Mouse (Mus musculus) heart, embryonic 14.5 days (tissue): ENCODE measurements around the gene Rnf217. TPM values are rescaled to one million over a fixed set of nuclear protein-coding genes. Genes with fewer than 3 reads are reported as not detected.

Experiments used
- ATAC-seq: fragments of 200-750 bp; cut with Nextera tagmentation; 2 replicates; pipeline ENCODE4 v1.8.0; 2017; ENCODE audit warnings: low read depth, moderate TSS enrichment; ENCODE audit not compliant: insufficient number of reproducible peaks, insufficient read depth, low FRiP score
- H3K27ac ChIP-seq, 2 experiments: fragments of 200-500 bp in 1 of 2; fragments of 300-500 bp in 1 of 2; sonication (generic) in 1 of 2; replicated peaks in 1 of 2; 2 replicates each; pipeline ENCODE4 v1.5.1; 2012 to 2014; ENCODE audit warnings: low read depth in 2 of 2, low read length in 2 of 2, control low read depth in 1 of 2, mild to moderate bottlenecking in 1 of 2, mixed read lengths in 1 of 2; ENCODE audit not compliant: control insufficient read depth in 1 of 2, insufficient read depth in 1 of 2
- H3K27me3 ChIP-seq: fragments of 300-500 bp; sonication (generic); 2 replicates; pipeline ENCODE4 v1.6.1; 2014; ENCODE audit warnings: mild to moderate bottlenecking, low read length, control low read depth; ENCODE audit not compliant: control insufficient read depth, insufficient read depth
- H3K36me3 ChIP-seq: fragments of 300-500 bp; sonication (generic); 2 replicates; pipeline ENCODE4 v1.6.1; 2014; ENCODE audit warnings: mild to moderate bottlenecking, control low read depth, low read length, mixed read lengths; ENCODE audit not compliant: control insufficient read depth, insufficient read depth
- H3K4me1 ChIP-seq, 2 experiments: fragments of 200-500 bp in 1 of 2; fragments of 300-500 bp in 1 of 2; sonication (generic) in 1 of 2; 2 replicates each; pipeline ENCODE4 v1.6.1; 2012 to 2014; ENCODE audit warnings: low read length in 2 of 2, control low read depth in 1 of 2, mixed read lengths in 1 of 2; ENCODE audit not compliant: control insufficient read depth in 2 of 2, insufficient read depth in 2 of 2
- H3K4me2 ChIP-seq: fragments of 300-500 bp; sonication (generic); 2 replicates; pipeline ENCODE4 v1.6.1; 2014; ENCODE audit warnings: mild to moderate bottlenecking, low read length
- H3K4me3 ChIP-seq, 2 experiments: fragments of 200-500 bp in 1 of 2; fragments of 300-500 bp in 1 of 2; sonication (generic) in 1 of 2; 2 replicates each; pipeline ENCODE4 v1.5.1; 2012 to 2014; ENCODE audit warnings: low read length in 2 of 2, mild to moderate bottlenecking in 2 of 2, control low read depth in 1 of 2, low read depth in 1 of 2, moderate library complexity in 1 of 2; ENCODE audit not compliant: control insufficient read depth in 1 of 2, insufficient read depth in 1 of 2
- H3K9ac ChIP-seq: fragments of 300-500 bp; sonication (generic); 2 replicates; pipeline ENCODE4 v1.6.1; 2014; ENCODE audit warnings: mild to moderate bottlenecking, low read length
- H3K9me3 ChIP-seq: fragments of 300-500 bp; sonication (generic); 2 replicates; pipeline ENCODE4 v1.6.1; 2016; ENCODE audit warnings: low read length, control low read depth; ENCODE audit not compliant: control insufficient read depth
- WGBS: fragments of 180-500 bp; shearing (Covaris S2); extraction: QIAGEN DNeasy Blood & Tissue Kit; methylation state at CpG from one replicate; pipeline ENCODE4 v1.1.7; 2014; 5-methylcytosine and 5-hydroxymethylcytosine counted together
- polyA plus RNA-seq: library from polyadenylated mRNA; unstranded; fragments of >200 nt; fragmentation: Nextera tagmentation; extraction: Ambion mirVana; gene quantifications from 2 replicates; pipeline ENCODE4 v1.2.1, GENCODE M21; 2014

Rnf217 gene
- polyA plus RNA-seq, 1 experiment from 2014 or later = 2.2 TPM

GRCm38 (mm10) chr10:31592741-31593524 is 16.1 kb downstream of the Rnf217 start:
- no peak overlapping the region for H3K9ac ChIP-seq
- peak; percentile 61; the same call in 1 of the 2 replicates for ATAC-seq
- H3K36me3 ChIP-seq = no peaks in the 10 kb centered on the region
- peak overlapping the region; percentile 16; the same call in 1 of the 2 replicates for H3K4me2 ChIP-seq
- 39% methylated on average over 9 of the region's 9 CpGs for WGBS
- H3K4me3 ChIP-seq = no peak overlapping the region
- peak overlapping the region; percentile 31 to 59; a peak in 3 of 4 replicates for H3K27ac ChIP-seq
- H3K27me3 ChIP-seq = no peaks in the 10 kb centered on the region
- H3K9me3 ChIP-seq = no peaks in the 10 kb centered on the region
- H3K4me1 ChIP-seq = peaks cover 7 to 25% of the 10 kb centered on the region in 2 experiments

GRCm38 (mm10) chr10:31592095-31592740 is 16.8 kb downstream of the Rnf217 start:
- Histone ChIP-seq H3K9ac (no peak overlapping the region; the same call in 1 of the 2 replicates), H3K36me3 (no peaks in the 10 kb centered on the region), H3K4me3 (no peak overlapping the region), H3K27me3 (no peaks in the 10 kb centered on the region), H3K4me1 (peaks cover 7 to 25% of the 10 kb centered on the region in 2 experiments), H3K4me2 (peak overlapping the region; percentile 16), H3K27ac (peak overlapping the region; percentile 29 to 59; a peak in 3 of 4 replicates), H3K9me3 (no peaks in the 10 kb centered on the region)
- WGBS = 41% methylated on average over 3 of the region's 3 CpGs
- peak; percentile 61; the same call in 1 of the 2 replicates for ATAC-seq

- H3K27ac ChIP-seq = no peak overlapping the region
- no peaks in the 10 kb centered on the region for H3K9me3 ChIP-seq
- H3K27me3 ChIP-seq = no peaks in the 10 kb centered on the region
- H3K4me1 ChIP-seq = no peaks in the 10 kb centered on the region
- ATAC-seq = no peak
- H3K4me3 ChIP-seq = no peak overlapping the region
- no peak overlapping the region for H3K4me2 ChIP-seq
- no peaks in the 10 kb centered on the region for H3K36me3 ChIP-seq
- no peak overlapping the region for H3K9ac ChIP-seq
- 86% methylated on average over 4 of the region's 4 CpGs for WGBS
These were observed 28.3 kb downstream of the Rnf217 start for GRCm38 (mm10) chr10:31580722-31581121.

DNA sequence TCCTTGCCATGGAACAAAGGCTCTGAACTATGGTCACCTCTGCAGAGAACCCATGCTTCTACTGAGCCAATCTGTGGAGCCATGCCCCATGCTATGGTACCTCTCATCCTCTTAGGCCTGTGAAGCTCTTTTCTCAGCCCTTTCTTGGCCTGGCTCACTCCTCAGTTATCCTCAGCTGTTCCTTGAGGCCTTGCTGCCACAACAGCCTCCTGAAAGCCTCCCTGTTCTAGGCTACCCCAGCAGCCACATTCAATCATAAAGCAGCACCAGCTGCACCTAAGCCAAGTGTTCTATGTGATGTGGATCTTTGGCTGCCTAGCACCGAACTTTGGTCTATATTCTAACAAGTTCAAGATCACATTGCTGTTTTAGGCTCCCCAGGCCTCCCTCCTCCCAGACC is 28.9 kb downstream of the Rnf217 start:
- Histone ChIP-seq H3K4me2 (no peak overlapping the region), H3K27me3 (no peaks in the 10 kb centered on the region), H3K4me1 (no peaks in the 10 kb centered on the region), H3K27ac (no peak overlapping the region), H3K4me3 (no peak overlapping the region), H3K36me3 (no peaks in the 10 kb centered on the region), H3K9me3 (no peaks in the 10 kb centered on the region), H3K9ac (no peak overlapping the region)
- ATAC-seq = no peak
- WGBS = 83% methylated on average over 1 of the region's 1 CpGs

DNA sequence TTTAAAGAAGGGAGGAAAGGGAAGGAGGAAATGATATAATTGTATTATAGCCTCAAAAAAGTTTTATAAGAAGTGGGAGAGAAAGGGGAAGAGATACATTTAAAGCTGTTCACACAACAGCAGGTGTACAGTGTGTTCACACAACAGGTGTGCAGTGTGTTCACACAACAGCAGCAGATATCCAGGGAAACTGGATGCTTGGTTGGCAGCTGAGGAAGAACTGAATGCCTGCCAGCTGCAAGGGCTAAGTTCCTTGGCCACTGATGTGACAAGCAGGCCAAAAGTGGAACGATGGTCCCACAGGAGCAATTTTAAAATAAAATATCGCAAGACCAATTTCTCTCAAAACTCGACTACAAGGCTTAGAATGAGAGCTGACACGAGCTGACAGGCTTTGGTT is 35.7 kb downstream of the Rnf217 start:
- Histone ChIP-seq H3K27ac (no peak overlapping the region), H3K36me3 (no peaks in the 10 kb centered on the region), H3K9ac (no peak overlapping the region), H3K4me3 (no peak overlapping the region), H3K4me2 (no peak overlapping the region), H3K9me3 (no peaks in the 10 kb centered on the region), H3K27me3 (no peaks in the 10 kb centered on the region), H3K4me1 (no peaks in the 10 kb centered on the region)
- no peak for ATAC-seq
- WGBS = 81% methylated on average over 4 of the region's 4 CpGs

GRCm38 (mm10) chr10:31557311-31557710 is 51.7 kb downstream of the Rnf217 start:
- no peak overlapping the region for H3K9ac ChIP-seq
- H3K9me3 ChIP-seq = no peaks in the 10 kb centered on the region
- WGBS = 64% methylated on average over 2 of the region's 2 CpGs
- H3K27me3 ChIP-seq = no peaks in the 10 kb centered on the region
- H3K36me3 ChIP-seq = no peaks in the 10 kb centered on the region
- H3K4me3 ChIP-seq = no peak overlapping the region
- H3K4me2 ChIP-seq = no peak overlapping the region
- H3K27ac ChIP-seq = no peak overlapping the region
- H3K4me1 ChIP-seq = no peaks in the 10 kb centered on the region
- no peak for ATAC-seq

- no peaks in the 10 kb centered on the region for H3K36me3 ChIP-seq
- H3K27me3 ChIP-seq = no peaks in the 10 kb centered on the region
- 89% methylated on average over 6 of the region's 6 CpGs for WGBS
- no peak overlapping the region for H3K27ac ChIP-seq
- no peak overlapping the region for H3K9ac ChIP-seq
- H3K4me3 ChIP-seq = no peak overlapping the region
- no peak for ATAC-seq
- no peaks in the 10 kb centered on the region for H3K4me1 ChIP-seq
- no peak overlapping the region for H3K4me2 ChIP-seq
- no peaks in the 10 kb centered on the region for H3K9me3 ChIP-seq
These were observed 53.5 kb downstream of the Rnf217 start for GRCm38 (mm10) chr10:31555433-31555960.
